Mouse (Mus musculus) small intestine, adult 2 months (tissue): ENCODE measurements around the gene Wdr4.

Source experiments
- CTCF ChIP-seq: fragments of 200-500 bp; IDR thresholded peaks from 2 replicates; pipeline ENCODE4 v1.5.1; 2012; ENCODE audit warnings: low read depth, mild to moderate bottlenecking, control low read depth, inconsistent platforms, low read length, moderate library complexity, mixed read lengths; ENCODE audit not compliant: insufficient replicate concordance, insufficient read length; ENCODE audit errors: extremely low read depth
- POLR2A ChIP-seq: fragments of 200-500 bp; IDR thresholded peaks from 2 replicates; pipeline ENCODE4 v1.6.1; 2012; ENCODE audit warnings: low read depth, mild to moderate bottlenecking, control low read depth, inconsistent platforms, low read length, moderate library complexity

DNA sequence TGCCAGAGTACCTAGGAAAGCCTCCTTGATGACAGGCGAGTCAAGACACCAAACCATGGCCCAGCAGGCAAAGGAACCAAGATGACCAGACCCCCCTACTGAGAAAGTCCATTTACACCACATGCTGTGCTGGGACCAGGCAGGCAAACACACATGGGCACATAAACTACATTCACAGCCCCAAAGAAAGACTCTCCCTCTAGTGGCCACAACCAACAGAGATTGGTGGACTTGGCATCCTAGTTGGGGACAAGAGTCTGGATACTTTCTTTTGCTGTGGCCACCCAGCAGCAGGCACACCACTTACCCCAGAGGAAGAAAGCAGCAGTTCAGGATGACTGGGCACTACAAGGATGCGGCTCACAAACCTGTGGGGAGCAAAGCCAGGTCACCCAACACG lies 18.9 kb downstream of the Wdr4 start:
- TF ChIP-seq CTCF, result no peak
- TF ChIP-seq POLR2A, result no peak
